Comparison of ENCODE assay signal across 10 mouse cellular contexts in genomic region chr5:98363428-98363827, GRCm38 (mm10). TPM values are rescaled to one million over a fixed set of nuclear protein-coding genes. Genes with fewer than 3 reads are reported as not detected.
DNase-seq lines count a peak whose midpoint lies in the region; ATAC-seq lines count a peak whose summit lies in the region.
"Had no signal": no experiment of that assay in that cellular context is flagged by ENCODE, and none has a peak within 500 bp of the region (broad histone marks: within the 10 kb centered on the region; RNA-seq: fewer than 3 reads in every experiment).

No protein-coding gene starts in this region.

- H3K4me3 ChIP-seq in neural tube, embryonic 15.5 days (replicated peaks) = no peak overlapping the region
- no peak overlapping the region for H3K4me3 ChIP-seq in forebrain, embryonic 14.5 days (ENCODE audit: low read depth, low read length)
- H3K4me3 ChIP-seq: stomach, embryonic 15.5 days had no signal

- H3K9me3 ChIP-seq in neural tube, embryonic 15.5 days (replicated peaks) = no peaks in the 10 kb centered on the region
- H3K9me3 ChIP-seq in forebrain, embryonic 14.5 days (replicated peaks; ENCODE audit: control insufficient read depth, low read length) = no peaks in the 10 kb centered on the region
- H3K9me3 ChIP-seq: stomach, embryonic 15.5 days had no signal

- no peak for ATAC-seq in neural tube, embryonic 15.5 days (ENCODE audit: low FRiP score)
- no peak for ATAC-seq in forebrain, embryonic 14.5 days

- no peak overlapping the region for H3K4me2 ChIP-seq in neural tube, embryonic 15.5 days
- H3K4me2 ChIP-seq in forebrain, embryonic 14.5 days (ENCODE audit: low read length) = no peak overlapping the region
- H3K4me2 ChIP-seq: stomach, embryonic 15.5 days had no signal

- intact Hi-C loops in heart, postnatal 10 days (cut with DNase I) = no loop called here

- DNase-seq in heart, adult 11 months = peak; percentile 27
- no peak for DNase-seq in heart, postnatal 10 days
- peak; percentile 35 for DNase-seq in neural tube, embryonic 10.5 days (ENCODE audit: extremely low spot score, low spot score)
- DNase-seq in embryo, embryonic 10.5 days (ENCODE audit: low spot score) = peak; percentile 62
- DNase-seq in retina, embryonic 14.5 days (ENCODE audit: low spot score) = peak; percentile 31
- DNase-seq in forebrain, embryonic 14.5 days (ENCODE audit: low spot score) = no peak
- no peak for DNase-seq in cerebellum, postnatal 36 days

- H3K9ac ChIP-seq in neural tube, embryonic 15.5 days (replicated peaks) = no peak overlapping the region
- no peak overlapping the region for H3K9ac ChIP-seq in forebrain, embryonic 14.5 days (ENCODE audit: low read length)
- H3K9ac ChIP-seq: stomach, embryonic 15.5 days had no signal

- H3K27ac ChIP-seq in neural tube, embryonic 15.5 days (replicated peaks) = no peak overlapping the region
- no peak overlapping the region for H3K27ac ChIP-seq in forebrain, embryonic 14.5 days (ENCODE audit: low read depth, low read length)
- H3K27ac ChIP-seq: stomach, embryonic 15.5 days had no signal

- H3K27me3 ChIP-seq in neural tube, embryonic 15.5 days (replicated peaks) = no peaks in the 10 kb centered on the region
- H3K27me3 ChIP-seq in forebrain, embryonic 14.5 days (replicated peaks; ENCODE audit: control insufficient read depth, insufficient read depth, low read length) = no peaks in the 10 kb centered on the region
- H3K27me3 ChIP-seq: stomach, embryonic 15.5 days had no signal

- 57% methylated on average over 8 of the region's 8 CpGs for WGBS in neural tube, embryonic 15.5 days
- WGBS in forebrain, embryonic 14.5 days = 47% methylated on average over 8 of the region's 8 CpGs

- H3K36me3 ChIP-seq in neural tube, embryonic 15.5 days = no peaks in the 10 kb centered on the region
- no peaks in the 10 kb centered on the region for H3K36me3 ChIP-seq in forebrain, embryonic 14.5 days (ENCODE audit: control insufficient read depth, insufficient read depth, low read length)
- H3K36me3 ChIP-seq: stomach, embryonic 15.5 days had no signal

- H3K4me1 ChIP-seq in neural tube, embryonic 15.5 days = no peaks in the 10 kb centered on the region
- H3K4me1 ChIP-seq in forebrain, embryonic 14.5 days (ENCODE audit: control insufficient read depth, insufficient read depth, low read length) = no peaks in the 10 kb centered on the region
- H3K4me1 ChIP-seq: stomach, embryonic 15.5 days had no signal

RNA-seq across cellular contexts. Expression of gene Cfap299, which starts 34.3 kb away (rescaled TPM):
- not detected for total RNA-seq in heart, postnatal 10 days (2021)
- polyA plus RNA-seq in neural tube, embryonic 15.5 days (2015; fragmentation: Nextera tagmentation; extraction: Ambion mirVana) = 0.83 and 1.9 TPM in 2 replicates
- polyA plus RNA-seq in forebrain, embryonic 14.5 days (2014; fragmentation: Nextera tagmentation; extraction: Ambion mirVana) = 1.5 and 1.7 TPM in 2 replicates
- total RNA-seq: heart, postnatal 25 days had no signal

Comparison
In these comparisons a context has a peak if more than half of its experiments do, and no peak if none do; other contexts are left out.
1. DNase-seq: peak in heart, adult 11 months (single experiment), neural tube, embryonic 10.5 days (single experiment), embryo, embryonic 10.5 days (single experiment) and retina, embryonic 14.5 days (single experiment); none in heart, postnatal 10 days (0 of 2), forebrain, embryonic 14.5 days (single experiment) and cerebellum, postnatal 36 days (0 of 2).